21 mouse cellular contexts compared by ENCODE assay signal in genomic region chr17:34104804-34105203, GRCm38 (mm10). TPM values are rescaled to one million over a fixed set of nuclear protein-coding genes. Genes with fewer than 3 reads are reported as not detected.
"Had no signal": no experiment of that assay in that cellular context is flagged by ENCODE, and none has a peak within 500 bp of the region (broad histone marks: within the 10 kb centered on the region; RNA-seq: fewer than 3 reads in every experiment).

No protein-coding gene starts in this region.

- H3K27me3 ChIP-seq: lung, embryonic 15.5 days; midbrain, embryonic 15.5 days; neural tube, embryonic 12.5 days; stomach, embryonic 15.5 days had no signal

- ATAC-seq: lung, postnatal 0 days; midbrain, embryonic 13.5 days; midbrain, embryonic 15.5 days had no signal

- H3K4me3 ChIP-seq: lung, embryonic 15.5 days; megakaryocyte, embryonic 14.5 days; midbrain, embryonic 13.5 days; midbrain, embryonic 15.5 days; myocyte; neural tube, embryonic 12.5 days; stomach, embryonic 15.5 days had no signal

- H3K27ac ChIP-seq: liver, embryonic 14.5 days; lung, embryonic 15.5 days; macrophage; midbrain, embryonic 13.5 days; midbrain, embryonic 15.5 days; neural tube, embryonic 12.5 days; stomach, embryonic 15.5 days; stomach, postnatal 0 days had no signal

- H3K36me3 ChIP-seq: midbrain, embryonic 15.5 days had no signal

- DNase-seq: lung, adult 2 months; lung, postnatal 14 days; lung, postnatal 36 days; spleen, adult 18-20 months; thymus, adult 2 months; thymus, postnatal 25 days; thymus, postnatal 4 days had no signal

- H3K4me1 ChIP-seq: neural tube, embryonic 12.5 days; stomach, embryonic 15.5 days had no signal

RNA-seq across cellular contexts. Expression of gene H2-Oa, which starts 12.7 kb away (rescaled TPM):
- total RNA-seq: midbrain, postnatal 0 days had no signal
- polyA plus RNA-seq: midbrain, embryonic 13.5 days; midbrain, embryonic 15.5 days; neural tube, embryonic 14.5 days had no signal

RNA-seq across cellular contexts. Expression of gene H2-DMb2, which starts 38.3 kb away (rescaled TPM):
- polyA plus RNA-seq: midbrain, embryonic 11.5 days; myocyte had no signal

RNA-seq across cellular contexts. Expression of gene H2-DMb1, which starts 48.1 kb away (rescaled TPM):
- polyA plus RNA-seq: myocyte had no signal
